Mouse (Mus musculus) forebrain, embryonic 10.5 days (tissue): ENCODE results near the gene Tmem208. TPM values are rescaled to one million over a fixed set of nuclear protein-coding genes. Genes with fewer than 3 reads are reported as not detected.
A peak's percentile ranks its signal among the peaks of the same experiment; 100 is the strongest.

ENCODE experiments used
- DNase-seq: peaks from one replicate; pipeline ENCODE4 v3.0.0-alpha.2; 2017; ENCODE audit warnings: low spot score; ENCODE audit errors: extremely low spot score
- H3K27ac ChIP-seq: fragments of 300-500 bp; sonication (generic); 2 replicates; pipeline ENCODE4 v1.5.1; 2016; ENCODE audit warnings: mild to moderate bottlenecking
- H3K27me3 ChIP-seq: fragments of 300-500 bp; sonication (generic); 2 replicates; pipeline ENCODE4 v1.6.1; 2016; ENCODE audit warnings: mild to moderate bottlenecking; ENCODE audit not compliant: poor library complexity, severe bottlenecking
- H3K36me3 ChIP-seq: fragments of 300-500 bp; sonication (generic); replicated peaks from 2 replicates; pipeline ENCODE4 v1.6.1; 2016; ENCODE audit warnings: mild to moderate bottlenecking, moderate library complexity
- H3K4me1 ChIP-seq: fragments of 300-500 bp; sonication (generic); 2 replicates; pipeline ENCODE4 v1.6.1; 2016
- H3K4me3 ChIP-seq: fragments of 300-500 bp; sonication (generic); 2 replicates; pipeline ENCODE4 v1.5.1; 2016; ENCODE audit warnings: mild to moderate bottlenecking, moderate library complexity
- H3K9me3 ChIP-seq: fragments of 300-500 bp; sonication (generic); 2 replicates; pipeline ENCODE4 v1.6.1; 2016; ENCODE audit warnings: mild to moderate bottlenecking, moderate library complexity
- WGBS: fragments of 180-500 bp; shearing (Covaris S2); methylation state at CpG from one replicate; pipeline ENCODE4 v1.1.7; 2016; 5-methylcytosine and 5-hydroxymethylcytosine counted together
- polyA plus RNA-seq: library from polyadenylated mRNA; unstranded; fragments of >200 nt; fragmentation: Nextera tagmentation; extraction: Ambion mirVana; gene quantifications from 2 replicates; pipeline ENCODE4 v1.2.1, GENCODE M21; 2016

Gene Tmem208
- polyA plus RNA-seq, 1 experiment from 2014 or later: 95.3 TPM

- DNase-seq: no peak
- H3K4me1 ChIP-seq: peaks cover 34% of the 10 kb centered on the region
- H3K36me3 ChIP-seq: peaks cover 51% of the 10 kb centered on the region
- H3K9me3 ChIP-seq: no peaks in the 10 kb centered on the region
- no peak overlapping the region for H3K4me3 ChIP-seq
- 75% methylated on average over 26 of the region's 26 CpGs for WGBS
- H3K27ac ChIP-seq: no peak overlapping the region; the same call in 1 of the 2 replicates
- peaks cover 7% of the 10 kb centered on the region for H3K27me3 ChIP-seq
These were observed 29.2 kb downstream of the Tmem208 start for GRCm38 (mm10) chr8:105355179-105356024.

DNA sequence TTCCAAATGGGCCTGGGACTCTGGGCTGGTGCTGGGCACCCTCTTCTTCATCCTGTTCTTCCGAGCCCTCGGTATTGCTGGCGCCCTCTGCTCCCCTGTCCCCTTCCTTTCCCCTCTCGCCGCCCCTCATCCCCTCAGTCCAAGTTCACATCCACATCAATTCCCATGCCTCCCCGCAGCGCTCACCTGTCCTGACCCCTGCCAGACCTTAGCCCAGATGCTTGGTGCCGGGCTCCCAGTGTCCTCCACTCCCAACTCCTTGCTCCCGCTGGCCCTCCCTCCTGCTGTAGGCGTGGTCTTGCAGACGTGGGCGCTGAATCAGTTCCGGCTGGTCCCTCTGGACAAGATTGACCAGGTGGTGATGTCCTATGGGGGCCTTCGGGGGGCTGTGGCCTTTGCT is 30.5 kb downstream of the Tmem208 start:
- no peaks in the 10 kb centered on the region for H3K9me3 ChIP-seq
- 87% methylated on average over 14 of the region's 14 CpGs for WGBS
- no peak for DNase-seq
- H3K4me1 ChIP-seq: peaks cover 27% of the 10 kb centered on the region
- H3K36me3 ChIP-seq: peaks cover 53% of the 10 kb centered on the region
- no peak overlapping the region for H3K4me3 ChIP-seq
- no peaks in the 10 kb centered on the region for H3K27me3 ChIP-seq
- H3K27ac ChIP-seq: no peak overlapping the region

- H3K4me3 ChIP-seq: no peak overlapping the region
- WGBS: 82% methylated on average over 15 of the region's 15 CpGs
- peaks cover 27% of the 10 kb centered on the region for H3K4me1 ChIP-seq
- H3K27me3 ChIP-seq: no peaks in the 10 kb centered on the region
- H3K9me3 ChIP-seq: no peaks in the 10 kb centered on the region
- no peak for DNase-seq
- peaks cover 64% of the 10 kb centered on the region for H3K36me3 ChIP-seq
- no peak overlapping the region for H3K27ac ChIP-seq
These were observed 33.1 kb downstream of the Tmem208 start for GRCm38 (mm10) chr8:105359208-105359607.

- 42% methylated on average over 4 of the region's 4 CpGs for WGBS
- DNase-seq: no peak
- Histone ChIP-seq H3K27me3 (no peaks in the 10 kb centered on the region), H3K9me3 (no peaks in the 10 kb centered on the region), H3K27ac (no peak overlapping the region), H3K36me3 (peaks cover 69% of the 10 kb centered on the region), H3K4me1 (peaks cover 26% of the 10 kb centered on the region), H3K4me3 (no peak overlapping the region)
These were observed 33.5 kb downstream of the Tmem208 start for GRCm38 (mm10) chr8:105359646-105360045.

DNA sequence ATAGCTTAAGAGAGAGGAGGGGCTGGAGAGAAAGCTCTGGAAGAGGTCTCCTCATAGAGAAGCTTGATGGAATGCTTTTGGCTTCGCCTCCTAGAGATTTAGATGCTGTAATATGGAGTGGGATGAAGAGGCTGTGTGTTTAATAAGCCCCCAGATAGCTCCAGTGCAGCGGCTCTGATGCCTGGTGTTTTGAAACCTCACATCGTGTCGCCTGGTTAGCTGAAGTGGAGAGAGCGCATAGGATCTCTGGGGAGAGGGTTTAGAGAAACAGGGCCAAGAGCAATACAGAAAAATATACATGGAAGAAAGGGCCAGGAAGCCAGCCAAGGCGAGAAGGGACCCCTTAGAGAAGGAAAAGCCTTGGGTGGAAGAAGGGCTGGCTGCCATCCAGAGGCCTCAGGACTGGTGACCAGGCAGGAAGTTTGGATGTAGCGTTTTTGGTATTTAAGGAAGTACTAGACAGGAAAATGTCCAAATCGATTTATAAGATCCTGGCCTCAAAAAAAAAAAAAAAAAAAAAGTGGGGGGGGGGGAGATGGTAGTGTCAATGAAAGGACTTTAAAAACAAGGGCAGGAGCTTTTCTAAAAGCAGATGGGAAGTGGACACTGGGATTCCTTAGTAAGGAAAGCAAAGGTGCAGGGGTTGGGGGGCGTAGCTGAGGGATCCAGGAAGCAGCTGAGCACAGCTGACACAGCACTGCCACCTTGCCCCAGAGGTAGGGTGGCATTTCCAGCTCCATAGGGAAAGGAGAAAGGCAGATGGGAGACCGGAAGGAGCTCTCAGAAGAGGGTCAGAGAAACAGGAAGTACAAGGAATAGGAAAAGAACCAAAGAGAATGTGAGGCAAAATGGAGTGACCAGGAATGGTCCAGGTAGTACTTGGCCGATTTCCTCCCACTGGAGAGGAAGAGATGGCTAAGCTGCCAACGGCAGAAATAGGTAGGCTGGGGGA is 35.9 kb downstream of the Tmem208 start:
- Histone ChIP-seq H3K4me1 (peaks cover 18% of the 10 kb centered on the region), H3K27me3 (no peaks in the 10 kb centered on the region), H3K27ac (no peak overlapping the region), H3K36me3 (peaks cover 66% of the 10 kb centered on the region), H3K9me3 (no peaks in the 10 kb centered on the region), H3K4me3 (no peak overlapping the region)
- DNase-seq: no peak
- WGBS: 86% methylated on average over 12 of the region's 12 CpGs

DNA sequence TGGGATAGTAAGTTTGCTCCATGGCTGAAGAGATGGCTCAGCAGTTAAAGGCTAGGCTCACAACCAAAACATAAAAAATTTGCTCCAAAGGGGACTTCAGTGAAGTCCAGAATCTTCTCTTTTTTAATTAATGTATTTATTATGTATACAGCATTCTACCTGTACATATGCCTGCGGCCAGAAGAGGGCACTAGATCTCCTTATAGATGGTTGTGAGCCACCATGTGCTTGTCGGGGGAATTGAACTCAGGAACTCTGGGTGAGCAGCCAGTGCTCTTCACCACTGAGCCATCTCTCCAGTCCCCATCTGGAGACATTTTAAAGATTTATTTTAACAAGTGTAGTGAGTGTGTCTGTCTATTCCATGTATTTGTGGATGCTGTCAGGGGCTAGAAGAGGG is 41.0 kb downstream of the Tmem208 start:
- Histone ChIP-seq H3K4me1 (peaks cover 5% of the 10 kb centered on the region; the same call in 1 of the 2 replicates), H3K36me3 (peaks cover 75% of the 10 kb centered on the region)
- whole genome bisulfite sequencing: 74% methylated on average over 2 of the region's 2 CpGs

GRCm38 (mm10) chr8:105372473-105372872 is 46.3 kb downstream of the Tmem208 start:
- Histone ChIP-seq H3K4me3 (no peak overlapping the region), H3K27me3 (peaks cover 15% of the 10 kb centered on the region; the same call in 1 of the 2 replicates), H3K36me3 (peaks cover 30% of the 10 kb centered on the region), H3K4me1 (peaks cover 19% of the 10 kb centered on the region), H3K27ac (no peak overlapping the region), H3K9me3 (peaks cover 4% of the 10 kb centered on the region; the same call in 1 of the 2 replicates)
- DNase-seq: no peak
- 79% methylated on average over 9 of the region's 9 CpGs for WGBS

More for the DNA sequence above, 41.0 kb downstream of the Tmem208 start:
- no peaks in the 10 kb centered on the region for H3K9me3 ChIP-seq
- H3K27me3 ChIP-seq: no peaks in the 10 kb centered on the region
- H3K27ac ChIP-seq: no peak overlapping the region
- no peak overlapping the region for H3K4me3 ChIP-seq
- no peak for DNase-seq

DNA sequence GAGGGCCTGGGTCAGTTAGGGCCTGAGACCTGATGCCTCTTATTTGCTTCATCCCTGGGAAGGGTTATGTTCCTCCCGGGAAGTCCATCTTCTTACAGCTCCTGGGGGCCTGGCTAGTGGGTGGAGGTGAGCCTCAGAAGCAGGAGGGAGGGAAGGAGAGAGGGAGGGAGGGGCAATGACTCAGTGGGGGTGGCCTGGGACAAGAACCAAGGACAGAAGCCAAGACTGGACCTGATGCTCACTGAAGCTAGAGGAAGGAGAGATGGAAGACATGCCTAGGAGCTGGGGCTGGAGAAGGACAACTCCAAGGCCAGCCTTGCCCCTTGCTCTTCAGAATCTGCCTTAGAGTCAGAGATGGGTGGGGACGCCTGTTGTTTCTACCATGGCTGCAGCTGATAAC is 46.9 kb downstream of the Tmem208 start, which contains the start of gene Plekhg4:
TSS of gene Plekhg4 (plus strand) at position 243 of the 400 bp plus-strand sequence.
- no peak for DNase-seq
- WGBS: 71% methylated on average over 2 of the region's 2 CpGs
- Histone ChIP-seq H3K36me3 (peaks cover 24% of the 10 kb centered on the region), H3K4me1 (peaks cover 19% of the 10 kb centered on the region), H3K4me3 (no peak within 1 kb of the TSS), H3K27ac (no peak within 1 kb of the TSS), H3K9me3 (peaks cover 4% of the 10 kb centered on the region; the same call in 1 of the 2 replicates), H3K27me3 (peaks cover 15% of the 10 kb centered on the region; the same call in 1 of the 2 replicates)

GRCm38 (mm10) chr8:105374513-105374966 is 48.4 kb downstream of the Tmem208 start:
- peak overlapping the region; percentile 41 for H3K4me3 ChIP-seq
- peaks cover 15% of the 10 kb centered on the region; the same call in 1 of the 2 replicates for H3K27me3 ChIP-seq
- peak overlapping the region; percentile 9; the same call in 1 of the 2 replicates for H3K27ac ChIP-seq
- peaks cover 15% of the 10 kb centered on the region for H3K4me1 ChIP-seq
- peak; percentile 36 for DNase-seq
- peaks cover 9% of the 10 kb centered on the region for H3K36me3 ChIP-seq
- 29% methylated on average over 33 of the region's 33 CpGs for WGBS
- H3K9me3 ChIP-seq: peaks cover 4% of the 10 kb centered on the region; the same call in 1 of the 2 replicates

- peaks cover 4% of the 10 kb centered on the region; the same call in 1 of the 2 replicates for H3K9me3 ChIP-seq
- peaks cover 4% of the 10 kb centered on the region; the same call in 1 of the 2 replicates for H3K27me3 ChIP-seq
- WGBS: 86% methylated on average over 19 of the region's 19 CpGs
- H3K4me1 ChIP-seq: peaks cover 15% of the 10 kb centered on the region
- no peak for DNase-seq
- no peak overlapping the region for H3K4me3 ChIP-seq
- H3K27ac ChIP-seq: peak overlapping the region; percentile 37; the same call in 1 of the 2 replicates
- H3K36me3 ChIP-seq: no peaks in the 10 kb centered on the region
These were observed 52.5 kb downstream of the Tmem208 start for GRCm38 (mm10) chr8:105378673-105379072.

GRCm38 (mm10) chr8:105380308-105380707 is 54.2 kb downstream of the Tmem208 start:
- Histone ChIP-seq H3K9me3 (no peaks in the 10 kb centered on the region), H3K27me3 (no peaks in the 10 kb centered on the region), H3K36me3 (no peaks in the 10 kb centered on the region), H3K27ac (no peak overlapping the region), H3K4me3 (no peak overlapping the region), H3K4me1 (peaks cover 5% of the 10 kb centered on the region; the same call in 1 of the 2 replicates)
- WGBS: 90% methylated on average over 12 of the region's 12 CpGs
- DNase-seq: no peak

GRCm38 (mm10) chr8:105384070-105384469 is 57.9 kb downstream of the Tmem208 start:
- WGBS: 97% methylated on average over 2 of the region's 2 CpGs
- Histone ChIP-seq H3K4me3 (no peak overlapping the region), H3K27me3 (no peaks in the 10 kb centered on the region), H3K27ac (no peak overlapping the region), H3K9me3 (no peaks in the 10 kb centered on the region), H3K36me3 (no peaks in the 10 kb centered on the region), H3K4me1 (peaks cover 5% of the 10 kb centered on the region; the same call in 1 of the 2 replicates)
- no peak for DNase-seq
